Mouse (Mus musculus) left cerebral cortex, adult 2 months (tissue): ENCODE results near the gene Sfxn5. TPM values are rescaled to one million over a fixed set of nuclear protein-coding genes. Genes with fewer than 3 reads are reported as not detected.

Experiments used
- DNase-seq, 2 experiments: peaks; one replicate each; pipeline ENCODE4 v3.0.0; 2021 to 2022; ENCODE audit warnings: low spot score in 2 of 2, mixed read lengths in 1 of 2; ENCODE audit errors: extremely low spot score in 1 of 2
- H3K27ac ChIP-seq: fragments of 200-600 bp; 2 replicates; pipeline ENCODE4 v1.8.1; 2022
- H3K4me3 ChIP-seq: fragments of 200-600 bp; 2 replicates; pipeline ENCODE4 v1.8.1; 2022
- CTCF ChIP-seq: fragments of 200-600 bp; IDR thresholded peaks from 2 replicates; pipeline ENCODE4 v1.8.1; 2022; ENCODE audit warnings: antibody characterized with exemption, mild to moderate bottlenecking, moderate library complexity
- intact Hi-C: fragments of 180-260 bp; cut with DNase I; formaldehyde crosslinking; loops from one replicate; pipeline ENCODE4 v1.15.1; 2025
- long read RNA-seq, 2 experiments: library from polyadenylated mRNA; stranded (forward); transcript quantifications; one replicate each; pipeline ENCODE4 v2.0.0; 2021; ENCODE audit warnings: borderline mapping rate in 2 of 2
- total RNA-seq, 2 experiments: library from RNA; stranded (reverse); gene quantifications; 2 replicates each; pipeline ENCODE4 v1.2.3; 2021

Sfxn5 gene
- 100 to 1,000 TPM; 161 to 173 TPM for total RNA-seq
- long read RNA-seq, experiment 1, full-length matches to known transcripts: 79 of 92 reads
- long read RNA-seq, experiment 1, partial matches to known transcripts: 1 of 92 reads
- long read RNA-seq, experiment 1, other reads (novel, unspliced or antisense): 12 of 92 reads
- long read RNA-seq, experiment 2, transcript Sfxn5-201 (14 exons, 3,656 nt): major isoform, 61 of 71 reads
- long read RNA-seq, experiment 2, partial matches to known transcripts: 3 of 71 reads
- long read RNA-seq, experiment 2, other reads (novel, unspliced or antisense): 5 of 71 reads

- DNase-seq: peak; percentile 95 to 96
- intact Hi-C loops: loop anchor here (2.0 to 5.0 kb wide), 2 partner anchors 52 to 71 kb away; no protein-coding TSS in a partner anchor
- Histone ChIP-seq H3K4me3 (peak within 1 kb of the TSS; percentile 81), H3K27ac (peak within 1 kb of the TSS; percentile 99)
- TF ChIP-seq CTCF: no peak; the same call in 1 of the 2 replicates
Measured at GRCm38 (mm10) chr6:85333000-85333669, at the start of gene Sfxn5. Gene Sfxn5 (minus strand): TSS chr6:85333422.

- intact Hi-C loops: no loop called here
- Histone ChIP-seq H3K4me3 (no peak overlapping the region), H3K27ac (no peak overlapping the region)
- TF ChIP-seq CTCF: no peak
- DNase-seq: no peak
Measured at GRCm38 (mm10) chr6:85382791-85383190, 49.6 kb upstream of the Sfxn5 start.

GRCm38 (mm10) chr6:85381648-85382020 is 48.4 kb upstream of the Sfxn5 start:
- no peak overlapping the region for H3K4me3 ChIP-seq
- no peak for TF ChIP-seq CTCF
- no peak overlapping the region for H3K27ac ChIP-seq
- intact Hi-C loops: no loop called here
- DNase-seq: no peak

GRCm38 (mm10) chr6:85380901-85381647 is 47.9 kb upstream of the Sfxn5 start:
- intact Hi-C loops: loop anchor here (1.0 kb wide), 1 partner anchor 35 kb away; no protein-coding TSS in a partner anchor
- Histone ChIP-seq H3K27ac (no peak overlapping the region), H3K4me3 (no peak overlapping the region)
- DNase-seq: no peak
- TF ChIP-seq CTCF: no peak

- DNase-seq: peak; percentile 76 to 78
- Histone ChIP-seq H3K4me3 (no peak overlapping the region), H3K27ac (no peak overlapping the region)
- peak; percentile 92 for TF ChIP-seq CTCF
- intact Hi-C loops: loop anchor here (1.0 kb wide), 1 partner anchor 34 kb away; no protein-coding TSS in a partner anchor
Measured at GRCm38 (mm10) chr6:85380201-85380900, 47.1 kb upstream of the Sfxn5 start.

GRCm38 (mm10) chr6:85378629-85379028 is 45.4 kb upstream of the Sfxn5 start:
- Histone ChIP-seq H3K27ac (no peak overlapping the region), H3K4me3 (no peak overlapping the region)
- TF ChIP-seq CTCF: no peak
- intact Hi-C loops: no loop called here
- DNase-seq: no peak

- intact Hi-C loops: no loop called here
- no peak for DNase-seq
- H3K27ac ChIP-seq: no peak overlapping the region
- TF ChIP-seq CTCF: no peak
- H3K4me3 ChIP-seq: no peak overlapping the region
Measured at GRCm38 (mm10) chr6:85377876-85378275, 44.7 kb upstream of the Sfxn5 start.

GRCm38 (mm10) chr6:85377066-85377734 is 44.0 kb upstream of the Sfxn5 start:
- no peak for DNase-seq
- intact Hi-C loops: no loop called here
- no peak overlapping the region for H3K4me3 ChIP-seq
- no peak for TF ChIP-seq CTCF
- H3K27ac ChIP-seq: no peak overlapping the region

- intact Hi-C loops: no loop called here
- DNase-seq: peak; percentile 91 to 92
- Histone ChIP-seq H3K27ac (peak overlapping the region; percentile 87), H3K4me3 (peak overlapping the region; percentile 96)
- TF ChIP-seq CTCF: no peak
Measured at GRCm38 (mm10) chr6:85374734-85375114, 41.5 kb upstream of the Sfxn5 start.

- no peak for TF ChIP-seq CTCF
- peak; percentile 35 to 37 for DNase-seq
- intact Hi-C loops: no loop called here
- peak within 1 kb of the TSS; percentile 91 for H3K27ac ChIP-seq
- H3K4me3 ChIP-seq: peak within 1 kb of the TSS; percentile 96
Measured at GRCm38 (mm10) chr6:85373951-85374733, 40.9 kb upstream of the Sfxn5 start, which contains the start of gene Rab11fip5. Gene Rab11fip5 (minus strand): TSS chr6:85374634.
